ENCODE assay signal across 23 mouse cellular contexts in genomic region chr11:113105371-113105770, GRCm38 (mm10).
A peak's percentile ranks its signal among the peaks of the same experiment; 100 is the strongest.
DNase-seq lines count a peak whose midpoint lies in the region; ATAC-seq and TF ChIP-seq lines count a peak whose summit lies in the region.
"Had no signal": no experiment of that assay in that cellular context is flagged by ENCODE, and none has a peak within 500 bp of the region (broad histone marks: within the 10 kb centered on the region; RNA-seq: fewer than 3 reads in every experiment).

No protein-coding gene starts in this region.

- ATAC-seq in forebrain, embryonic 11.5 days (replicated peaks; ENCODE audit: low FRiP score) = no peak
- ATAC-seq in embryonic facial prominence, embryonic 13.5 days (ENCODE audit: insufficient number of reproducible peaks, insufficient read depth, low FRiP score, low TSS enrichment, low read depth) = 0 out of 2 replicates have a peak, but pooled peaks have one; percentile 17
- ATAC-seq in stomach, postnatal 0 days (ENCODE audit: low FRiP score, low TSS enrichment) = no peak
- ATAC-seq: forebrain, embryonic 14.5 days; hindbrain, postnatal 0 days; intestine, postnatal 0 days had no signal

- no peaks in the 10 kb centered on the region for H3K27me3 ChIP-seq in forebrain, embryonic 10.5 days (ENCODE audit: poor library complexity, severe bottlenecking)
- no peaks in the 10 kb centered on the region for H3K27me3 ChIP-seq in forebrain, embryonic 11.5 days (ENCODE audit: control insufficient read depth, insufficient read depth, low read length)
- H3K27me3 ChIP-seq in embryonic facial prominence, embryonic 13.5 days = no peaks in the 10 kb centered on the region
- no peaks in the 10 kb centered on the region for H3K27me3 ChIP-seq in stomach, postnatal 0 days (ENCODE audit: control insufficient read depth, insufficient read depth, low read length)
- H3K27me3 ChIP-seq: embryonic facial prominence, embryonic 15.5 days had no signal

- no peaks in the 10 kb centered on the region for H3K36me3 ChIP-seq in forebrain, embryonic 10.5 days (replicated peaks)
- H3K36me3 ChIP-seq in forebrain, embryonic 11.5 days (ENCODE audit: control insufficient read depth, insufficient read depth, low read length) = no peaks in the 10 kb centered on the region
- no peaks in the 10 kb centered on the region for H3K36me3 ChIP-seq in embryonic facial prominence, embryonic 13.5 days
- no peaks in the 10 kb centered on the region for H3K36me3 ChIP-seq in stomach, postnatal 0 days (ENCODE audit: control insufficient read depth, insufficient read depth, low read length)
- H3K36me3 ChIP-seq: embryonic facial prominence, embryonic 15.5 days; G1E had no signal

- 0 out of 2 replicates have a peak, but pooled peaks have one; percentile 10 for TF ChIP-seq CTCF in stomach, postnatal 0 days (IDR thresholded peaks at IDR 0.05; ENCODE audit: low read depth)

- H3K9me3 ChIP-seq in forebrain, embryonic 10.5 days = no peaks in the 10 kb centered on the region
- no peaks in the 10 kb centered on the region for H3K9me3 ChIP-seq in forebrain, embryonic 11.5 days (ENCODE audit: control insufficient read depth, low read length)
- H3K9me3 ChIP-seq in embryonic facial prominence, embryonic 13.5 days = no peaks in the 10 kb centered on the region
- H3K9me3 ChIP-seq in stomach, postnatal 0 days (ENCODE audit: control insufficient read depth, low read length) = no peaks in the 10 kb centered on the region
- H3K9me3 ChIP-seq: embryonic facial prominence, embryonic 15.5 days had no signal

- no peak overlapping the region for H3K4me3 ChIP-seq in forebrain, embryonic 10.5 days
- no peak overlapping the region for H3K4me3 ChIP-seq in forebrain, embryonic 11.5 days (ENCODE audit: low read depth, low read length)
- no peak overlapping the region for H3K4me3 ChIP-seq in embryonic facial prominence, embryonic 13.5 days
- no peak overlapping the region for H3K4me3 ChIP-seq in stomach, postnatal 0 days (ENCODE audit: low read depth, low read length)
- H3K4me3 ChIP-seq: embryonic facial prominence, embryonic 15.5 days had no signal

- 82% methylated on average over 11 of the region's 11 CpGs for WGBS in forebrain, embryonic 10.5 days
- 76% methylated on average over 11 of the region's 11 CpGs for WGBS in forebrain, embryonic 11.5 days
- WGBS in embryonic facial prominence, embryonic 13.5 days = 46% methylated on average over 11 of the region's 11 CpGs
- WGBS in stomach, postnatal 0 days = 38% methylated on average over 11 of the region's 11 CpGs

- no peak overlapping the region for H3K4me2 ChIP-seq in forebrain, embryonic 11.5 days (ENCODE audit: low read depth, low read length, severe bottlenecking)
- H3K4me2 ChIP-seq in embryonic facial prominence, embryonic 13.5 days = no peak overlapping the region
- H3K4me2 ChIP-seq in stomach, postnatal 0 days (replicated peaks; ENCODE audit: low read depth) = no peak overlapping the region
- H3K4me2 ChIP-seq: embryonic facial prominence, embryonic 15.5 days; midbrain, embryonic 11.5 days had no signal

- no peak for TF ChIP-seq EP300 in stomach, postnatal 0 days (optimal IDR thresholded peaks at IDR 0.05)

- no peak overlapping the region for H3K9ac ChIP-seq in forebrain, embryonic 11.5 days (ENCODE audit: low read length)
- no peak overlapping the region for H3K9ac ChIP-seq in embryonic facial prominence, embryonic 13.5 days
- no peak overlapping the region for H3K9ac ChIP-seq in stomach, postnatal 0 days (ENCODE audit: low read length)
- H3K9ac ChIP-seq: embryonic facial prominence, embryonic 15.5 days; liver, embryonic 14.5 days had no signal

- H3K4me1 ChIP-seq in forebrain, embryonic 10.5 days = peaks cover 75% of the 10 kb centered on the region
- peaks cover 9% of the 10 kb centered on the region; the same call in 1 of the 2 replicates for H3K4me1 ChIP-seq in forebrain, embryonic 11.5 days (replicated peaks; ENCODE audit: control insufficient read depth, insufficient read depth, low read length)
- H3K4me1 ChIP-seq in embryonic facial prominence, embryonic 13.5 days = peaks cover 52% of the 10 kb centered on the region
- no peaks in the 10 kb centered on the region; the same call in 1 of the 2 replicates for H3K4me1 ChIP-seq in stomach, postnatal 0 days (replicated peaks; ENCODE audit: control insufficient read depth, insufficient read depth)

- peak overlapping the region; percentile 49; the same call in 1 of the 2 replicates for H3K27ac ChIP-seq in forebrain, embryonic 10.5 days
- no peak overlapping the region for H3K27ac ChIP-seq in forebrain, embryonic 11.5 days (ENCODE audit: low read depth, low read length)
- H3K27ac ChIP-seq in embryonic facial prominence, embryonic 13.5 days = no peak overlapping the region
- H3K27ac ChIP-seq in stomach, postnatal 0 days (replicated peaks) = no peak overlapping the region
- H3K27ac ChIP-seq: embryonic facial prominence, embryonic 15.5 days; hindbrain, postnatal 0 days; liver, embryonic 14.5 days had no signal

- no peak for DNase-seq in forebrain, embryonic 10.5 days (ENCODE audit: extremely low spot score, low spot score)
- DNase-seq in forebrain, embryonic 11.5 days (ENCODE audit: low spot score) = no peak
- peak; percentile 22 for DNase-seq in kidney, postnatal 10 days
- DNase-seq in kidney, adult 9 months = no peak
- no peak for DNase-seq in stomach, postnatal 0 days (ENCODE audit: low spot score)
- DNase-seq in neural tube, embryonic 10.5 days (ENCODE audit: extremely low spot score, low spot score) = no peak
- DNase-seq: adrenal gland, adult 8-10 months; cerebellum, adult 9-10 months; embryo, embryonic 11 days; gastrocnemius, postnatal 25 days; heart, postnatal 14 days; kidney, postnatal 25 days; left cerebral cortex, postnatal 4 days; liver; lung, adult 2 months had no signal
